Mouse (Mus musculus): ENCODE measurements around the gene Dctd. TPM values are rescaled to one million over a fixed set of nuclear protein-coding genes. Genes with fewer than 3 reads are reported as not detected.

Gene Dctd
- polyA plus RNA-seq, 1 experiment from 2014 or later: 13.1 TPM

- no peaks in the 10 kb centered on the region for H3K27me3 ChIP-seq
- H3K36me3 ChIP-seq: no peaks in the 10 kb centered on the region
- 0% methylated on average over 52 of the region's 61 CpGs for WGBS
- ATAC-seq (replicated peaks): peak; percentile 90
- H3K4me1 ChIP-seq: peaks cover 9% of the 10 kb centered on the region
- peak overlapping the region; percentile 84 for H3K4me2 ChIP-seq (replicated peaks)
- H3K4me3 ChIP-seq: peak overlapping the region; percentile 73
- no peaks in the 10 kb centered on the region; the same call in 1 of the 2 replicates for H3K9me3 ChIP-seq
- no peak overlapping the region for H3K27ac ChIP-seq (replicated peaks)
- peak overlapping the region; percentile 64 for H3K9ac ChIP-seq (replicated peaks)
Observed at GRCm38 (mm10) chr8:48109856-48110780, 11.2 kb downstream of the Dctd start.

DNA sequence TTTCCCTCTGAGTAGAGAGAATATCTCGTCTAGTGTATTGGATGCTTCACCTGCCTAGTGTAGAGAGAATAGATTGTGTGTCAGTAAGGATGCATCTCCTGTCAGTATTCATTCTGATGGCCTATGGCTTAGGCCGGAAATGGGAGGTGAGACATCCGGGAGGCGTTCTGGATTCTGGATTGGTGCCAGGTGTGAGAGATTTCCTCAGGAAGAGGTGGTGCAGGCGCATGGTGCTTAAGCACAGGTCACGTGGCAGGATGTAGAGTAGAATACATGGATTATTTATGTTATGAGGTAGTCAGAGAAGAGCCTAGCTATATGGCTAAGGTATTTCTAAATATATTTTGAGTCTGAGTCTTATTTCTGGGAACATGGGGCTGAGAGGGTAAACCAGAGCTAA lies 15.7 kb downstream of the Dctd start:
- Histone ChIP-seq H3K36me3 (peaks cover 7% of the 10 kb centered on the region; the same call in 1 of the 2 replicates), H3K9ac (replicated peaks) (no peak overlapping the region), H3K4me3 (no peak overlapping the region), H3K9me3 (0 out of 2 replicates have a peak, but pooled peaks cover 5% of the 10 kb centered on the region), H3K27me3 (no peaks in the 10 kb centered on the region), H3K4me1 (peaks cover 7% of the 10 kb centered on the region), H3K4me2 (replicated peaks) (no peak overlapping the region), H3K27ac (replicated peaks) (no peak overlapping the region)
- WGBS: 90% methylated on average over 6 of the region's 6 CpGs
- ATAC-seq (replicated peaks): no peak

GRCm38 (mm10) chr8:48122991-48123390 lies 24.1 kb downstream of the Dctd start:
- Histone ChIP-seq H3K36me3 (peaks cover 7% of the 10 kb centered on the region; the same call in 1 of the 2 replicates), H3K4me1 (peaks cover 6% of the 10 kb centered on the region; the same call in 1 of the 2 replicates), H3K27me3 (no peaks in the 10 kb centered on the region), H3K27ac (replicated peaks) (no peak overlapping the region), H3K4me2 (replicated peaks) (no peak overlapping the region), H3K9me3 (0 out of 2 replicates have a peak, but pooled peaks cover 5% of the 10 kb centered on the region), H3K9ac (replicated peaks) (no peak overlapping the region), H3K4me3 (no peak overlapping the region)
- ATAC-seq (replicated peaks): no peak
- WGBS: 96% methylated on average over 1 of the region's 1 CpGs

DNA sequence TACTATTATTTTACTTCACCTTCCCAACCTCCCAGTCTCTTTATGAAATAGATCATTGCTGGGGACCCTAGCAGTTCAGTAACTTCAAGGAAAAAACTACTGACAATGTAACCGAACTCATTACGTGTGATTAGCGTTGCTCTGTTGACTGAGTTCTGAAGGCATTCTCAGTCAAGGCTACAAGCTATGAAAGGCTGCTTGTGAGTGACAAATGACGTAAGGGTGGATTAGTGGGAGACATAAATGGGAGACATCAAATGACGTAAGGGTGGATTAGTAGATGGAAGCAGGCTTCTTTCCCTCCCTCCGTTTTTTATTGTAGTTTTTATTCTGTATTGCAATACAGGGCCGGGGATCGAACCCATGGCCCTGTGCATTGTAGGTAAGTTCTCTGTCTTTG lies 26.0 kb downstream of the Dctd start:
- Histone ChIP-seq H3K9ac (replicated peaks) (no peak overlapping the region), H3K4me2 (replicated peaks) (no peak overlapping the region), H3K9me3 (no peaks in the 10 kb centered on the region), H3K36me3 (no peaks in the 10 kb centered on the region), H3K27ac (replicated peaks) (no peak overlapping the region), H3K4me3 (no peak overlapping the region), H3K4me1 (peaks cover 6% of the 10 kb centered on the region; the same call in 1 of the 2 replicates), H3K27me3 (no peaks in the 10 kb centered on the region)
- ATAC-seq (replicated peaks): no peak; the same call in 1 of the 2 replicates
- WGBS: 24% methylated on average over 8 of the region's 8 CpGs

DNA sequence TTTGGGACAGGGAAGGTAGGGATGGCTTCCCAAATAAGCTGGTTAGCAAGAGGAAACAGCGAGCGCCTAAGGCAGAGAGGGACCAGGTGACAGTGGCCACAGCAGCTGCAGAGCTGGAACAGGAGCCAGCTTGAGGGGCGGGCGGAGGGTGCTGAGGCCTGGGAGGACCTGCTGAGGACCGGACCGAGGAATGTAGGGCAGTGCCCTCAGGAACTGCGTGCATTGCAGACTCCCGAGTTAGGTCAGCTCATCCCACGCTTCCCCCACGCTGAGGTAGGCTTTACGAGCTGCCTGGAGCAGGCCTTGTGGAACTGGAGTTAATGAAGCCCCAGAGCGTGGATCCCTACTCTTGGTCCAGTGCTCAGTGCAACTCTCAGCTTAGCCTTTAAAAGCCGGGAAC lies 28.1 kb downstream of the Dctd start:
- Histone ChIP-seq H3K4me1 (peaks cover 6% of the 10 kb centered on the region; the same call in 1 of the 2 replicates), H3K4me2 (replicated peaks) (no peak overlapping the region), H3K27me3 (no peaks in the 10 kb centered on the region), H3K27ac (replicated peaks) (no peak overlapping the region), H3K36me3 (no peaks in the 10 kb centered on the region), H3K9ac (replicated peaks) (no peak overlapping the region), H3K9me3 (no peaks in the 10 kb centered on the region), H3K4me3 (no peak overlapping the region)
- no peak for ATAC-seq (replicated peaks)
- WGBS: 83% methylated on average over 13 of the region's 13 CpGs

DNA sequence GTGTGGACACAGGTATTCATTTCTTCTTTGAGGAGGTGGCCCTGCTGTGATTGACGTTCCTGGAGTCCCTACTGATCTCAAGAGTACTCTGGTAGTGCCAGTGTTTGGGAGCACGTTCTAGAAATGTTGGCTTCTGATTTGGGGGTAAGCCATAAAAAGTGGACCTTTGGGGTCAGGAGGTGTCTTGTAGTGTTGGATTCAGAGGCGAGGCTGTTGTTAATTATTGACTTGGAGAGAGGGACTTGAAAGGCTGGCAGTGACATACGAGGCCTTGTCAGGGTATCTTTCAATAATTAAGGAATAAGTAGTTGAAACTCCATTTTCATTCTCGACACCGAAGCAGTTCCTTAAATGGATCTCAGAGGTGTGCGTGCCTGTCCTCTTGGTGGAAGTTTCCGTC lies 31.4 kb downstream of the Dctd start:
- H3K9me3 ChIP-seq: no peaks in the 10 kb centered on the region
- no peak for ATAC-seq (replicated peaks)
- H3K9ac ChIP-seq (replicated peaks): no peak overlapping the region
- no peaks in the 10 kb centered on the region for H3K36me3 ChIP-seq
- no peaks in the 10 kb centered on the region for H3K27me3 ChIP-seq
- no peak overlapping the region for H3K4me3 ChIP-seq
- H3K4me2 ChIP-seq (replicated peaks): no peak overlapping the region
- 89% methylated on average over 8 of the region's 8 CpGs for WGBS
- H3K4me1 ChIP-seq: no peaks in the 10 kb centered on the region
- H3K27ac ChIP-seq (replicated peaks): no peak overlapping the region

DNA sequence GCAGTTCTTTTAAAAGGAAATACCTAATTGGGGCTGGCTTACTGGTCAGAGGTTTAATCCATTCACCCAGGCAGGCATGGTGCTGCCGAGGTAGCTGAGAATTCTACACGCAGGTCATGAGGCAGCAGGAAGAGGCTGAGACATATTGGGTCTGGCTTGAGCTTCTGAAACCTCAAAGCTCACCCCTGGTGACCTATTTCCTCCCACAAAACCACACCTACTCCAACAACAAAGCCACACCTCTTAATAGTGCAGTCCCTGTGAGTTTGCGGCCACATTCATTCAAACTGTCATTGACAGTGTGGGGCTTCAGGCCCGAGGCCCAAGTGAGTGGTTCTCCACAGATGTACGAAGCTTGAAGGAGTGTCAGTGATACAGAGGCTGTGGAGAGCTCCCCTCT lies 34.4 kb downstream of the Dctd start:
- Histone ChIP-seq H3K27ac (replicated peaks) (no peak overlapping the region), H3K4me3 (no peak overlapping the region), H3K9ac (replicated peaks) (no peak overlapping the region), H3K9me3 (no peaks in the 10 kb centered on the region), H3K36me3 (no peaks in the 10 kb centered on the region), H3K4me2 (replicated peaks) (no peak overlapping the region), H3K4me1 (peaks cover 17% of the 10 kb centered on the region), H3K27me3 (no peaks in the 10 kb centered on the region)
- no peak for ATAC-seq (replicated peaks)
- 89% methylated on average over 5 of the region's 5 CpGs for WGBS

- peak overlapping the region; percentile 21 for H3K4me2 ChIP-seq (replicated peaks)
- peak overlapping the region; percentile 62 for H3K27ac ChIP-seq (replicated peaks)
- H3K9me3 ChIP-seq: no peaks in the 10 kb centered on the region
- H3K9ac ChIP-seq (replicated peaks): no peak overlapping the region
- H3K27me3 ChIP-seq: no peaks in the 10 kb centered on the region
- 52% methylated on average over 30 of the region's 30 CpGs for WGBS
- peaks cover 31% of the 10 kb centered on the region for H3K4me1 ChIP-seq
- peak overlapping the region; percentile 12; the same call in 1 of the 2 replicates for H3K4me3 ChIP-seq
- ATAC-seq (replicated peaks): peak; percentile 44
- H3K36me3 ChIP-seq: no peaks in the 10 kb centered on the region
Observed at GRCm38 (mm10) chr8:48136804-48137650, 38.1 kb downstream of the Dctd start.

DNA sequence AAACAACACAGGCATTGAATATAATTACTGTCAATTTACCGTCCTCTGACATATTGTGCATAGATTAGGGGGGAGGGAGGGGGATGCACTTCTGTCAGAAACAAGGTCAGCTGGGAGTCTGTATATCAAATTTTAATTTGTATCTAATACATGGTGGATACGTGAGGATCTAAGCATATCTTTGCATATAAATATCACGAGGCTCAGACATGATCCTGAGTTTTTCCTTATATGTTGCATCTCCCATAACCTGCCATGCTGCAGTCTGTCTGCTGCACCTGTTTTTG lies 38.7 kb downstream of the Dctd start:
- 29% methylated on average over 3 of the region's 3 CpGs for WGBS

DNA sequence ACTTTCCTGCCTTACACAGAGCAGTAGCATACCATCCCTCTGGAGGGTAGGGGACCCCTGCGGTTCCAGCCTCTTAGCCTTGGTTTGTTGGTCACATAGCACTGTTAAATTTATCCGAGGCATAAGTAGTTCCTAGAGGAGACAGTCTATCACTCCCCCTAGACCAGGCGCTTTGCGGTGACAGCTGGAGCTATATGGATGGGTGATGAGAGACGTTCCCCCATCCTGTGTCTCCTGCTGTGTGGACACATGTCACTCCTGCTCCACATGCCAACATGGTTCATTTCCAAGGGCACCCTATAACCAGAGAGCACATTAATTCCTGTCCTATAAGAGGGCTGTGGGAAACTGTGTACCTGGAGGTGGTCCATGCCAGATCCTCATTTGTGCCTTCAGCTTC lies 42.1 kb downstream of the Dctd start:
- Histone ChIP-seq H3K27ac (replicated peaks) (peak overlapping the region; percentile 65), H3K9me3 (no peaks in the 10 kb centered on the region), H3K27me3 (no peaks in the 10 kb centered on the region), H3K4me1 (peaks cover 35% of the 10 kb centered on the region), H3K9ac (replicated peaks) (no peak overlapping the region), H3K4me3 (no peak overlapping the region), H3K4me2 (replicated peaks) (no peak overlapping the region), H3K36me3 (no peaks in the 10 kb centered on the region)
- 75% methylated on average over 5 of the region's 5 CpGs for WGBS
- ATAC-seq (replicated peaks): peak; percentile 46

More for the DNA sequence above, 38.7 kb downstream of the Dctd start:
- H3K36me3 ChIP-seq: no peaks in the 10 kb centered on the region
- no peak overlapping the region for H3K4me3 ChIP-seq
- 0 out of 2 replicates have a peak overlapping the region, but pooled peaks have one; percentile 21 for H3K4me2 ChIP-seq (replicated peaks)
- H3K27me3 ChIP-seq: no peaks in the 10 kb centered on the region
- no peak overlapping the region for H3K9ac ChIP-seq (replicated peaks)
- H3K27ac ChIP-seq (replicated peaks): peak overlapping the region; percentile 80
- ATAC-seq (replicated peaks): peak; percentile 51
- H3K4me1 ChIP-seq: peaks cover 31% of the 10 kb centered on the region
- no peaks in the 10 kb centered on the region for H3K9me3 ChIP-seq

DNA sequence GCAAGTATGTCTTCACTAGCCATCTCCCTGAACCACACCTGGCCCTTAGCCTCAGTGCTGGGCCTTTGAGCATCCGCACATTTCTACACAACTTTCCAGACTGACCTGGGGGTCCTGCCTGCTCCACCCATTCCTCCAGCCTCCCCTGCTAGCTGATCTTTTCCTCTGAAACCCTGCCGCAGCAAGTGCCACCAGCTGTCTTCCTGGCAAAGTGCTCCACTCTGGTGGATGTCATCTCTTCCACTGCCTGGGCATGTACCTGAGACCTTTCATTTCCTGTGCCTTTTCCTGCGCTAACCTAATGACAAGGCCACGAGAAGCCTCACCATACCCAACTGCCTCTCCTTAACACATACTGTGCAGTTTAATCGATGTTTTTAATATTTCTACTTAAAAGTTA lies 46.9 kb downstream of the Dctd start:
- Histone ChIP-seq H3K27ac (replicated peaks) (peak overlapping the region; percentile 24; the same call in 1 of the 2 replicates), H3K9me3 (no peaks in the 10 kb centered on the region)
- ATAC-seq (replicated peaks): no peak

DNA sequence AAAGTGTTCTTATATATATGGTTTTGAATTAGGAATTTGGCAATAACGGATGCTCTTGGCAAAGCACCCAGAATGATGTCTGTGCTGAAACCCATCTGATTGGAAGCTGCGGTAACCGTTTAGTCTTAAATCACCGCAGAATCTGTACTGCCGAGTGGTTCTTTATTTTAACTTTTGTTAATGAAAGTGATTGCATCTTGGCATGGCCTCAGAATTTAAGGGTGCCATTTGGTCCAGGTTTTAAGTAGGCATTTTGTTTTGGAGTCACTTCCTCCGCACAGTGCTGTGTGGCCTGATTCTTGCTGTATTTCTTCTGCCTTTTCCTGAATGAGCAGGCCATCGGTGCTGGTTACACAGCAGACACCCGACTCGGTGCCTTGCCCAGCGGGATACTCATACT lies 47.6 kb downstream of the Dctd start:
- peak overlapping the region; percentile 46; the same call in 1 of the 2 replicates for H3K27ac ChIP-seq (replicated peaks)
- 65% methylated on average over 10 of the region's 10 CpGs for WGBS
- no peak overlapping the region for H3K4me2 ChIP-seq (replicated peaks)
- H3K36me3 ChIP-seq: no peaks in the 10 kb centered on the region
- H3K4me1 ChIP-seq: peaks cover 4% of the 10 kb centered on the region; the same call in 1 of the 2 replicates
- no peaks in the 10 kb centered on the region for H3K27me3 ChIP-seq
- H3K4me3 ChIP-seq: no peak overlapping the region
- H3K9me3 ChIP-seq: no peaks in the 10 kb centered on the region
- no peak; the same call in 1 of the 2 replicates for ATAC-seq (replicated peaks)
- H3K9ac ChIP-seq (replicated peaks): no peak overlapping the region

More for the DNA sequence above, 46.9 kb downstream of the Dctd start:
- Histone ChIP-seq H3K9ac (replicated peaks) (no peak overlapping the region), H3K4me3 (no peak overlapping the region), H3K27me3 (no peaks in the 10 kb centered on the region), H3K4me1 (peaks cover 11% of the 10 kb centered on the region), H3K4me2 (replicated peaks) (no peak overlapping the region), H3K36me3 (no peaks in the 10 kb centered on the region)
- WGBS: 82% methylated on average over 5 of the region's 5 CpGs

Measured in forebrain, embryonic 15.5 days (tissue).